Mouse (Mus musculus) small intestine, adult 2 months (tissue): Measurements from ENCODE around the gene Atp5mpl.

Experiments used
- CTCF ChIP-seq: fragments of 200-500 bp; IDR thresholded peaks from 2 replicates; pipeline ENCODE4 v1.5.1; 2012; ENCODE audit warnings: low read depth, mild to moderate bottlenecking, control low read depth, inconsistent platforms, low read length, moderate library complexity, mixed read lengths; ENCODE audit not compliant: insufficient replicate concordance, insufficient read length; ENCODE audit errors: extremely low read depth
- POLR2A ChIP-seq: fragments of 200-500 bp; IDR thresholded peaks from 2 replicates; pipeline ENCODE4 v1.6.1; 2012; ENCODE audit warnings: low read depth, mild to moderate bottlenecking, control low read depth, inconsistent platforms, low read length, moderate library complexity

- no peak for TF ChIP-seq POLR2A
- TF ChIP-seq CTCF, result no peak
Observed at GRCm38 (mm10) chr12:111971231-111971686, 4.5 kb upstream of the Atp5mpl start, which contains the start of gene Tdrd9.
